Mouse (Mus musculus) liver, postnatal 0 days (tissue): ENCODE measurements around the gene Gm49387.

Experiments
- CTCF ChIP-seq: sonication (generic); IDR thresholded peaks from 2 replicates; pipeline ENCODE4 v1.5.1; 2016; ENCODE audit warnings: antibody characterized with exemption, low read depth
- EP300 ChIP-seq: IDR thresholded peaks from 2 replicates; pipeline ENCODE4 v1.6.1; 2016; ENCODE audit warnings: antibody characterized with exemption, low read depth, mild to moderate bottlenecking

- TF ChIP-seq CTCF (no peak), EP300 (no peak)
These were observed 68.0 kb downstream of the Gm49387 start for GRCm38 (mm10) chr14:31572561-31573175.
